Mouse (Mus musculus) monocyte, adult 5-6 weeks (primary cell): ENCODE data around the gene Trpc7. TPM values are rescaled to one million over a fixed set of nuclear protein-coding genes. Genes with fewer than 3 reads are reported as not detected.

Experiments
- ATAC-seq: fragments of 153-309, 156-312 bp; replicated peaks from 2 replicates; pipeline ENCODE4 v1.8.0; 2017; ENCODE audit warnings: mild to moderate bottlenecking; ENCODE audit not compliant: low TSS enrichment, insufficient number of reproducible peaks, severe bottlenecking, poor library complexity, low FRiP score
- total RNA-seq: library from RNA; stranded (forward); fragments of 200-1000, 200-491, 200-594 nt; gene quantifications from 3 replicates; pipeline ENCODE4 v1.2.3, GENCODE M21; 2017

Trpc7 gene
- total RNA-seq, 1 experiment from 2014 or later, result not detected

- no peak for ATAC-seq
Measured at GRCm38 (mm10) chr13:56755871-56756270, 139.9 kb downstream of the Trpc7 start.

- ATAC-seq, result no peak
Measured at GRCm38 (mm10) chr13:56753192-56753951, 142.4 kb downstream of the Trpc7 start, which contains the start of gene Gm45623. Gene Gm45623, minus strand, starts transcription at chr13:56753827.

GRCm38 (mm10) chr13:56752474-56753191 lies 143.2 kb downstream of the Trpc7 start:
- ATAC-seq, result no peak

- ATAC-seq, result no peak
Measured at GRCm38 (mm10) chr13:56751774-56752173, 144.0 kb downstream of the Trpc7 start.

- no peak for ATAC-seq
Measured at GRCm38 (mm10) chr13:56749377-56749776, 146.4 kb downstream of the Trpc7 start.

- ATAC-seq, result no peak
Measured at GRCm38 (mm10) chr13:56747554-56747953, 148.2 kb downstream of the Trpc7 start.

- ATAC-seq, result no peak
Measured at GRCm38 (mm10) chr13:56746739-56747532, 148.9 kb downstream of the Trpc7 start.

- ATAC-seq, result no peak
Measured at GRCm38 (mm10) chr13:56742325-56742901, 153.4 kb downstream of the Trpc7 start.

GRCm38 (mm10) chr13:56741691-56742090 lies 154.1 kb downstream of the Trpc7 start:
- ATAC-seq, result no peak

- no peak for ATAC-seq
Measured at GRCm38 (mm10) chr13:56740496-56740895, 155.3 kb downstream of the Trpc7 start.

GRCm38 (mm10) chr13:56739556-56739955 lies 156.2 kb downstream of the Trpc7 start:
- no peak for ATAC-seq

GRCm38 (mm10) chr13:56735212-56735875 lies 160.4 kb downstream of the Trpc7 start:
- no peak for ATAC-seq

GRCm38 (mm10) chr13:56734617-56735016 lies 161.2 kb downstream of the Trpc7 start:
- ATAC-seq, result no peak

GRCm38 (mm10) chr13:56729046-56729445 lies 166.7 kb downstream of the Trpc7 start:
- ATAC-seq, result no peak

- ATAC-seq, result no peak
Measured at GRCm38 (mm10) chr13:56726551-56726950, 169.2 kb downstream of the Trpc7 start.
